Mouse (Mus musculus) C2C12 (cell line): ENCODE measurements at regions not wholly inside any gene's neighbourhood (a gene's known extent, or its start where the extent isn't known, plus 50 kb on each side); places are given as distances from the start of the nearest gene placed in this dataset.

Experiments used
- H3K27me3 ChIP-seq: one replicate; pipeline ENCODE4 v1.6.1; 2011; ENCODE audit not compliant: control insufficient read depth, insufficient read depth, insufficient read length
- H3K36me3 ChIP-seq: one replicate; pipeline ENCODE4 v1.6.1; 2011; ENCODE audit not compliant: control insufficient read depth, insufficient read depth
- H3K4me3 ChIP-seq: one replicate; pipeline ENCODE4 v1.5.1; 2011; ENCODE audit warnings: mild to moderate bottlenecking, control low read depth; ENCODE audit not compliant: poor library complexity, insufficient read depth, severe bottlenecking
- H3K79me2 ChIP-seq: one replicate; pipeline ENCODE4 v1.6.1; 2011; ENCODE audit not compliant: control insufficient read depth, insufficient read depth
- H3K79me3 ChIP-seq: one replicate; pipeline ENCODE4 v1.6.1; 2011; ENCODE audit warnings: low read depth, control low read depth
- H3ac ChIP-seq: one replicate; pipeline ENCODE3; 2011; ENCODE audit warnings: low read depth; ENCODE audit not compliant: control insufficient read depth, insufficient read length
- CEBPB ChIP-seq: IDR thresholded peaks from one replicate; pipeline ENCODE4 v1.6.1; 2011; ENCODE audit warnings: low read depth, mild to moderate bottlenecking, control low read depth, moderate library complexity
- CTCF ChIP-seq: IDR thresholded peaks from one replicate; pipeline ENCODE4 v1.5.1; 2011; ENCODE audit not compliant: control insufficient read depth, insufficient read depth, insufficient read length
- FOSL1 ChIP-seq: IDR thresholded peaks from one replicate; pipeline ENCODE4 v1.8.0; 2011; ENCODE audit warnings: mild to moderate bottlenecking, low read length; ENCODE audit not compliant: poor library complexity, insufficient read depth, severe bottlenecking
- MAX ChIP-seq: IDR thresholded peaks from one replicate; pipeline ENCODE4 v1.6.1; 2011; ENCODE audit warnings: mild to moderate bottlenecking, control low read depth
- MYOD1 ChIP-seq: IDR thresholded peaks from one replicate; pipeline ENCODE4 v1.6.1; 2011; ENCODE audit warnings: low read depth; ENCODE audit not compliant: control insufficient read depth, insufficient read length
- MYOG ChIP-seq: IDR thresholded peaks from one replicate; pipeline ENCODE4 v1.6.1; 2011; ENCODE audit not compliant: control insufficient read depth, insufficient read length; ENCODE audit errors: extremely low read depth
- USF1 ChIP-seq: IDR thresholded peaks from one replicate; pipeline ENCODE4 v1.6.1; 2011; ENCODE audit warnings: low read depth, mild to moderate bottlenecking, control low read depth, moderate library complexity

GRCm38 (mm10) chr1:138011581-138011980, 163.9 kb downstream of the Ptprc start:
- Histone ChIP-seq H3K79me3 (no peaks in the 10 kb centered on the region), H3ac (no peak overlapping the region), H3K4me3 (no peak overlapping the region), H3K79me2 (no peaks in the 10 kb centered on the region), H3K27me3 (no peaks in the 10 kb centered on the region), H3K36me3 (no peaks in the 10 kb centered on the region)
- TF ChIP-seq FOSL1 (no peak), CTCF (no peak), USF1 (no peak), MAX (no peak), MYOG (no peak), CEBPB (no peak), MYOD1 (no peak)

- Histone ChIP-seq H3K36me3 (no peaks in the 10 kb centered on the region), H3K79me2 (no peaks in the 10 kb centered on the region), H3K27me3 (no peaks in the 10 kb centered on the region), H3K79me3 (no peaks in the 10 kb centered on the region), H3ac (no peak overlapping the region), H3K4me3 (no peak overlapping the region)
- TF ChIP-seq MYOG (no peak), MAX (no peak), CTCF (no peak), FOSL1 (no peak), MYOD1 (no peak), CEBPB (no peak), USF1 (no peak)
These were observed 164.5 kb downstream of the Ptprc start for GRCm38 (mm10) chr1:138010910-138011477.

- TF ChIP-seq CEBPB (no peak), CTCF (no peak), FOSL1 (no peak), MAX (no peak), MYOG (no peak), MYOD1 (no peak)
- Histone ChIP-seq H3K4me3 (no peak overlapping the region), H3K79me3 (no peaks in the 10 kb centered on the region), H3K79me2 (no peaks in the 10 kb centered on the region), H3K27me3 (no peaks in the 10 kb centered on the region), H3K36me3 (no peaks in the 10 kb centered on the region), H3ac (no peak overlapping the region)
These were observed 168.7 kb downstream of the Ptprc start for GRCm38 (mm10) chr1:138006811-138007210.

- no peak overlapping the region for H3ac ChIP-seq
- no peaks in the 10 kb centered on the region for H3K27me3 ChIP-seq
- no peaks in the 10 kb centered on the region for H3K79me3 ChIP-seq
- no peak overlapping the region for H3K4me3 ChIP-seq
- H3K79me2 ChIP-seq, result no peaks in the 10 kb centered on the region
- H3K36me3 ChIP-seq, result no peaks in the 10 kb centered on the region
- TF ChIP-seq FOSL1 (no peak), MYOG (no peak), MYOD1 (no peak)
These were observed 171.2 kb downstream of the Ptprc start for GRCm38 (mm10) chr1:138004319-138004718.

GRCm38 (mm10) chr1:137999268-137999900, 176.1 kb downstream of the Ptprc start:
- Histone ChIP-seq H3K27me3 (no peaks in the 10 kb centered on the region), H3K4me3 (no peak overlapping the region), H3K79me2 (no peaks in the 10 kb centered on the region), H3K36me3 (no peaks in the 10 kb centered on the region), H3ac (no peak overlapping the region), H3K79me3 (no peaks in the 10 kb centered on the region)
- TF ChIP-seq USF1 (no peak), MAX (no peak), MYOD1 (no peak), MYOG (no peak), FOSL1 (no peak), CTCF (no peak), CEBPB (no peak)

- H3K36me3 ChIP-seq, result no peaks in the 10 kb centered on the region
- TF ChIP-seq USF1 (no peak), MYOD1 (no peak), FOSL1 (no peak), CTCF (no peak), CEBPB (no peak), MAX (no peak), MYOG (no peak)
- no peaks in the 10 kb centered on the region for H3K79me2 ChIP-seq
- H3K79me3 ChIP-seq, result no peaks in the 10 kb centered on the region
- no peak overlapping the region for H3K4me3 ChIP-seq
- no peaks in the 10 kb centered on the region for H3K27me3 ChIP-seq
- no peak overlapping the region for H3ac ChIP-seq
These were observed 179.5 kb downstream of the Ptprc start for GRCm38 (mm10) chr1:137996041-137996440.
